Mouse (Mus musculus): Measurements from ENCODE around the gene Lmf1.

DNA sequence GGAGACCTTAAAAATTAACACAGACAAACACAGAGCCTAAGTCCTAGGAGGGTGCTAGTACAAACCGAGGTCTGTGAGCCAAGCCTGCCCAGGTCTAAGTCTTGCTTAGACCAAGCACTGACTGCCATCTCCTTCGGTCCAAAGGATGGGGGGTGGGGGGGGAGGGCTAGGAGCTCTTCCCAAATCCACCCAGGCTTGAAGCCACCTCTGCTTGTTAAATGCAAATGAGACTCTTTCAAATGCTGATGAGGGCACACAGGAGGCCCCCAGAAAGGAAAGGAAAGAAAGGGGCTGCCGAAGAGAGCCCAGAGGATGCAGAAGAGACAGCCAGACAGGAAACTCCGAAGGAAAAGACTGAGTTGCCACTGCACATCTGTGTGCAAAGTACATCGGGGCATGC, 100.9 kb downstream of the Lmf1 start:
- no peak for TF ChIP-seq CTCF (IDR thresholded peaks at IDR 0.05)
- no peak for TF ChIP-seq POLR2A (IDR thresholded peaks at IDR 0.05; ENCODE audit: insufficient read depth, low read depth, low read length)
- no peak for TF ChIP-seq EP300 (IDR thresholded peaks at IDR 0.05; ENCODE audit: insufficient read depth, low read depth, low read length)

Data from heart, adult 2 months (tissue).